Mouse (Mus musculus) G1E (cell line): Measurements from ENCODE around the gene Adarb2. TPM values are rescaled to one million over a fixed set of nuclear protein-coding genes. Genes with fewer than 3 reads are reported as not detected.

Experiments
- ATAC-seq: 2 replicates; pipeline ENCODE4 v1.8.0; 2016; ENCODE audit warnings: mild to moderate bottlenecking; ENCODE audit not compliant: insufficient number of reproducible peaks, poor library complexity, low FRiP score, severe bottlenecking; ENCODE audit errors: extremely low read depth
- DNase-seq: peaks from one replicate; pipeline ENCODE4 v3.0.0; 2012; ENCODE audit warnings: low spot score
- H3K27me3 ChIP-seq: 2 replicates; pipeline ENCODE4 v1.6.1; 2012; ENCODE audit warnings: mild to moderate bottlenecking, low read length, inconsistent platforms; ENCODE audit not compliant: insufficient read depth
- H3K36me3 ChIP-seq: replicated peaks from 2 replicates; pipeline ENCODE3; 2012; ENCODE audit warnings: mild to moderate bottlenecking, inconsistent platforms
- H3K4me1 ChIP-seq: 2 replicates; pipeline ENCODE4 v1.6.1; 2012; ENCODE audit warnings: low read depth, low read length, inconsistent platforms, mixed read lengths; ENCODE audit not compliant: insufficient read depth
- H3K4me3 ChIP-seq: 2 replicates; pipeline ENCODE4 v1.5.1; 2012; ENCODE audit warnings: low read depth, mild to moderate bottlenecking, inconsistent platforms, low read length, moderate library complexity, mixed read lengths
- H3K9me3 ChIP-seq: replicated peaks from 2 replicates; pipeline ENCODE4 v1.6.1; 2012; ENCODE audit warnings: inconsistent platforms
- CTCF ChIP-seq: IDR thresholded peaks from 2 replicates; pipeline ENCODE4 v1.5.1; 2012; ENCODE audit warnings: low read depth, low read length, inconsistent platforms, mixed read lengths
- GATA1 ChIP-seq: IDR thresholded peaks from 2 replicates; pipeline ENCODE4 v1.6.1; 2012; ENCODE audit warnings: borderline replicate concordance, low read length, inconsistent platforms, mixed read lengths
- GATA2 ChIP-seq: IDR thresholded peaks from 2 replicates; pipeline ENCODE4 v1.6.1; 2012; ENCODE audit warnings: low read depth, low read length, inconsistent platforms, borderline replicate concordance
- POLR2AphosphoS5 ChIP-seq: IDR thresholded peaks from 2 replicates; pipeline ENCODE4 v1.6.1; 2012; ENCODE audit warnings: low read depth, low read length, inconsistent platforms; ENCODE audit not compliant: insufficient replicate concordance
- TAL1 ChIP-seq: conservative IDR thresholded peaks from 2 replicates; pipeline ENCODE4 v1.6.1; 2012; ENCODE audit warnings: low read depth, low read length, inconsistent platforms, mixed read lengths
- polyA plus RNA-seq: library from polyadenylated mRNA; stranded (reverse); fragments of >175 nt; gene quantifications from 2 replicates; pipeline ENCODE4 v1.2.3, GENCODE M21; 2012
- total RNA-seq, 2 experiments: library from RNA; stranded (forward) in 1 of 2; stranded (reverse) in 1 of 2; fragments of 200-1000 nt in 1 of 2; fragments of >200 nt in 1 of 2; fragmentation: Nextera tagmentation in 1 of 2; gene quantifications; 2 replicates each; pipeline ENCODE4 v1.2.3; 2014 to 2017

Adarb2 gene
- total and polyA plus RNA-seq, 3 experiments: 0.33 TPM; not detected in 2

DNA sequence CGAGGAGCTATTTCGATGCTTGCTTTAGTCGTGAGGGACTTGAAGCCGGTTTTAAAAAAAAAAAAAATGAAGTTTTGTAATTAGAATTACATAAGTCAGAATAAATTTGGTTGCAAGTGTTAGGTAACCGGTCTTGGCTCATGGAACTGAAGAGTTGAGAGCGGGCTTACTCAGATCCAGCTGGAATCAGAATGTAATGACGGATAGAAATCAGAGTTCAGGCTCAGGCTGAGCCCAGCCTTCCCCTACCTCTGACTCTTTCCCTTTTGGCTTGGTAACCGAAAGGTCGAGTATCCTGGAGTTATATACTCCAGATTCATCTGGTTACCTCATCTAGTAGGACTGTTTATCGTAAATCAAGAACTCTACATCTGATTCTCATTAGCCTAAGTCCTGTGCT lies 336.2 kb downstream of the Adarb2 start:
- DNase-seq: no peak
- no peaks in the 10 kb centered on the region for H3K4me1 ChIP-seq

DNA sequence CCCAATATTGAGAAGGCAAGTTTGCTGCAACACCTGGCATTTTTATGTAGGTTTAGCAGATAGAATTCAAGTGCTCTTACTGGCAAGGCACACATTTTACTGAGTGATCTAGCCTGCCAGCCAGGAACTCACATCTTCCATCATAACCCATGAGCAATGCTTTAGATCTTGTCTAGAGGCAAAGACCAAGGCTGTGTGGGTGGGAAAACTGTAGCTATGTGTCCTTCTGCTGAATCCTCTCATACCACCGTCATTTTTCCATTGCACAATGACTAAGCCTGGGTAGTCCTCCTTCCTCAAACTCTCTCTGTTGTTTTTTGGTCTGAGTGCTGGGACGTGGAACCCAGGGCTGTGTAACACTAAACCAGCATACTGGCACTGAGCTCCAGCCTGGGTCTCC lies 340.0 kb downstream of the Adarb2 start:
- Histone ChIP-seq H3K27me3 (no peaks in the 10 kb centered on the region), H3K36me3 (no peaks in the 10 kb centered on the region), H3K9me3 (no peaks in the 10 kb centered on the region), H3K4me1 (no peaks in the 10 kb centered on the region), H3K4me3 (no peak overlapping the region)
- TF ChIP-seq GATA1: no peak
- no peak for TF ChIP-seq TAL1
- no peak for TF ChIP-seq POLR2AphosphoS5
- no peak for TF ChIP-seq CTCF
- TF ChIP-seq GATA2: no peak
- no peak for ATAC-seq
- DNase-seq: no peak

More for the DNA sequence above, 336.2 kb downstream of the Adarb2 start:
- Histone ChIP-seq H3K9me3 (no peaks in the 10 kb centered on the region), H3K27me3 (no peaks in the 10 kb centered on the region), H3K36me3 (no peaks in the 10 kb centered on the region), H3K4me3 (no peak overlapping the region)
- no peak for ATAC-seq
- TF ChIP-seq TAL1 (no peak), GATA1 (no peak)

DNA sequence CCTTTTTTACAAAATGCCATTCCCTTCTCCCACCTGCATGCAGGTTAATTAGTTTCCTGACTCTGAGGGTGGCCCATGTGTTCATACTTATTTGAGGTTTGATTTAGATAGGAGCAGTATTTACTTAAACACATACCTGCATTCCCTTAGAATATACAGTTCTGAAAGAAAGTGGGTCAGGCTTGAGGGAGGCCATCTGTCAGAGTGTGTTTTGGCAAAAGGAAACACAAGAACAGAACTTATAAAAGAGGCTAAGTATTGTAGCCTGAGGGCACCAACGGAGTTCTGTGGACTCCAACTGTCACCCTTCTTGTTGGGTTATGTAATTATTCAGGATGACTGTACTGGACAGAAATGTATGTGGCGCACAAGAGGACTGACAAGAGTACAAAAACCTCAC lies 349.6 kb downstream of the Adarb2 start:
- no peak for TF ChIP-seq POLR2AphosphoS5
- no peak for TF ChIP-seq GATA2
- TF ChIP-seq GATA1: no peak
- no peak for TF ChIP-seq TAL1
- no peak for TF ChIP-seq CTCF
- no peak for DNase-seq
- Histone ChIP-seq H3K9me3 (no peaks in the 10 kb centered on the region), H3K27me3 (no peaks in the 10 kb centered on the region), H3K4me3 (no peak overlapping the region), H3K4me1 (no peaks in the 10 kb centered on the region), H3K36me3 (no peaks in the 10 kb centered on the region)
- no peak for ATAC-seq

DNA sequence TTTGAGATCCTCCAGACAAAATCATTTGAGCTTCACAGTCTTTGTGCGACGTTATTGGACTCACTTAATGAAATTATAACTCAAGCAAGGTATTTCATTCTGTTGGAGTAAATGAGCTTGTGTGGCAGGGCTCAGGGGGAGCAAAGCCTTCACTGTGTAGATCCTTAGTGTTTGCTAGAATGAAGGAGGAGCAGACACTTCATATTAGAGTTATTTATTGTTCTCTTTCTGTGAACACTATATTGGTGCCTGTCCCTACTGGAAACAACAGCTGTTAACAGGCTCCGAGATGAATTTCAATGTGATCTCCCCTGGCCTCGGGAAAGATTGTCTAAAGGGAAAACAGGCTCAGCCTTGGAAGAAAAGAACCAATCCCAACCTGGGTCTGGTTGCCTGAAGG lies 355.1 kb downstream of the Adarb2 start:
- TF ChIP-seq GATA1 (no peak), GATA2 (no peak), TAL1 (no peak), CTCF (no peak), POLR2AphosphoS5 (no peak)
- no peaks in the 10 kb centered on the region for H3K27me3 ChIP-seq
- DNase-seq: no peak
- no peaks in the 10 kb centered on the region for H3K9me3 ChIP-seq
- no peaks in the 10 kb centered on the region for H3K36me3 ChIP-seq
- ATAC-seq: no peak
- H3K4me3 ChIP-seq: no peak overlapping the region
- no peaks in the 10 kb centered on the region for H3K4me1 ChIP-seq

DNA sequence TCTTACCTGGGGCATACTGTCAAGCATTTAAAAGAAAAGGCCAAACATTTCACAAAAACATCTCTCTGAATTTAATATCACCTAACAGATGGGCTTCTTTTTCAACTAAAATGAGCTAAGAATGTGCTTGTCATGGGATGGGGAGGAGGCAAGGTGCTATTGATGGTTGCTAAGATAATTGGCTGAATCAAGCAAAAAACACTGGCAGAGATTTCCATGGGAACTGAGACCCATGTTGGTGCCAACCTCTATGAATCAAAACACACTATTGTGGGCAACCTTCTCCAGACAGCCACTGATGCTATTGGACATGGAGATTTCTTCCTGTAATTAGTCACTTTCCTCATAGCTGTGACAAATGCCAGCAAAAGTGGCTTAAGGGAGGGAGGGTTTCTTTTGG lies 357.8 kb downstream of the Adarb2 start:
- no peak overlapping the region for H3K4me3 ChIP-seq
- TF ChIP-seq GATA2 (no peak), TAL1 (no peak), POLR2AphosphoS5 (no peak), GATA1 (no peak), CTCF (no peak)
- no peaks in the 10 kb centered on the region for H3K36me3 ChIP-seq
- no peaks in the 10 kb centered on the region for H3K4me1 ChIP-seq
- ATAC-seq: no peak
- H3K27me3 ChIP-seq: no peaks in the 10 kb centered on the region
- no peak for DNase-seq
- no peaks in the 10 kb centered on the region for H3K9me3 ChIP-seq

DNA sequence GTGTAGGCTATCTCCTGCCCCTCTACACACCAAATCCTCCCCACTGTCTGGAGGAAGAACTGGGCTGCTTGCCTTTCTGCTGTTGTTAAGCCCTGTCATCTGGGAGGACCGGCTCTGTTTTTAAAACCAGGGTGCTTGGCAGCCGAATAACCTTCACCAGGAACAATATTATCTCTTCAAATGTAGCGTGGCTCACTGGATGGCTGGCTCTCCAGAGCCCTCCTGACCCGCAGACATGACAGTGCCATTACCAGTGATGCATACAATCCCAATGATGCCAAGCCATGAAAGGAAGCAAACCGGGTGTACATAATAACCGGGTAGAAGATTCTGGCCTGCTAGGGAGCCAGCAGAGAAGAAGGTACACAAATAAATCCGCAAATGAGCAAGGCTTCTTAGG lies 360.5 kb downstream of the Adarb2 start:
- H3K4me1 ChIP-seq: no peaks in the 10 kb centered on the region
- no peak for ATAC-seq
- no peak overlapping the region for H3K4me3 ChIP-seq
- H3K9me3 ChIP-seq: no peaks in the 10 kb centered on the region
- no peak for TF ChIP-seq CTCF
- TF ChIP-seq POLR2AphosphoS5: no peak
- no peak for TF ChIP-seq GATA1
- TF ChIP-seq TAL1: no peak
- no peak for TF ChIP-seq GATA2
- H3K36me3 ChIP-seq: no peaks in the 10 kb centered on the region
- no peaks in the 10 kb centered on the region for H3K27me3 ChIP-seq
- DNase-seq: no peak
